Mouse (Mus musculus): ENCODE results near the gene Cyba. TPM values are rescaled to one million over a fixed set of nuclear protein-coding genes. Genes with fewer than 3 reads are reported as not detected.

Cyba gene
- polyA plus RNA-seq, 1 experiment from 2014 or later: 647 TPM

- H3K36me3 ChIP-seq (ENCODE audit: insufficient read depth, low read length): peaks cover 30% of the 10 kb centered on the region; the same call in 1 of the 2 replicates
- no peaks in the 10 kb centered on the region for H3K27me3 ChIP-seq (ENCODE audit: insufficient read depth, low read length)
- H3K4me2 ChIP-seq (ENCODE audit: low read length): no peak overlapping the region
- no peak overlapping the region for H3K9ac ChIP-seq (ENCODE audit: low read depth, low read length)
- H3K9me3 ChIP-seq (replicated peaks; ENCODE audit: low read length): no peaks in the 10 kb centered on the region
- H3K4me3 ChIP-seq (replicated peaks; ENCODE audit: low read depth, low read length): no peak overlapping the region
- ATAC-seq (replicated peaks; ENCODE audit: low FRiP score, low read depth): no peak
- no peak for TF ChIP-seq CTCF (IDR thresholded peaks at IDR 0.05; ENCODE audit: low read depth)
- H3K27ac ChIP-seq: no peak overlapping the region
- peaks cover 12% of the 10 kb centered on the region for H3K4me1 ChIP-seq (replicated peaks; ENCODE audit: insufficient read depth, low read length)
- no peak for DNase-seq (ENCODE audit: low spot score)
- 82% methylated on average over 5 of the region's 5 CpGs for WGBS
Measured at GRCm38 (mm10) chr8:122470691-122471090, 38.0 kb upstream of the Cyba start.

- no peaks in the 10 kb centered on the region for H3K9me3 ChIP-seq (replicated peaks; ENCODE audit: low read length)
- H3K27me3 ChIP-seq (ENCODE audit: insufficient read depth, low read length): no peaks in the 10 kb centered on the region
- 82% methylated on average over 10 of the region's 10 CpGs for WGBS
- H3K4me2 ChIP-seq (ENCODE audit: low read length): no peak overlapping the region
- DNase-seq (ENCODE audit: low spot score) (no peak), ATAC-seq (replicated peaks; ENCODE audit: low FRiP score, low read depth) (no peak)
- H3K4me3 ChIP-seq (replicated peaks; ENCODE audit: low read depth, low read length): no peak overlapping the region
- H3K36me3 ChIP-seq (ENCODE audit: insufficient read depth, low read length): peaks cover 30% of the 10 kb centered on the region; the same call in 1 of the 2 replicates
- no peak overlapping the region for H3K27ac ChIP-seq
- H3K4me1 ChIP-seq (replicated peaks; ENCODE audit: insufficient read depth, low read length): peaks cover 10% of the 10 kb centered on the region
- TF ChIP-seq CTCF (IDR thresholded peaks at IDR 0.05; ENCODE audit: low read depth): no peak
- no peak overlapping the region for H3K9ac ChIP-seq (ENCODE audit: low read depth, low read length)
Measured at GRCm38 (mm10) chr8:122469965-122470364, 37.2 kb upstream of the Cyba start.

- no peak overlapping the region for H3K4me2 ChIP-seq (ENCODE audit: low read length)
- peaks cover 4% of the 10 kb centered on the region; the same call in 1 of the 2 replicates for H3K4me1 ChIP-seq (replicated peaks; ENCODE audit: insufficient read depth, low read length)
- peaks cover 30% of the 10 kb centered on the region; the same call in 1 of the 2 replicates for H3K36me3 ChIP-seq (ENCODE audit: insufficient read depth, low read length)
- H3K27me3 ChIP-seq (ENCODE audit: insufficient read depth, low read length): no peaks in the 10 kb centered on the region
- no peaks in the 10 kb centered on the region for H3K9me3 ChIP-seq (replicated peaks; ENCODE audit: low read length)
- WGBS: 74% methylated on average over 6 of the region's 6 CpGs
- no peak for ATAC-seq (replicated peaks; ENCODE audit: low FRiP score, low read depth)
- no peak overlapping the region for H3K4me3 ChIP-seq (replicated peaks; ENCODE audit: low read depth, low read length)
- DNase-seq (ENCODE audit: low spot score): no peak
- no peak overlapping the region for H3K9ac ChIP-seq (ENCODE audit: low read depth, low read length)
- H3K27ac ChIP-seq: no peak overlapping the region
- TF ChIP-seq CTCF (IDR thresholded peaks at IDR 0.05; ENCODE audit: low read depth): no peak
Measured at GRCm38 (mm10) chr8:122469407-122469806, 36.7 kb upstream of the Cyba start.

- H3K27ac ChIP-seq: no peak overlapping the region
- no peak overlapping the region for H3K9ac ChIP-seq (ENCODE audit: low read depth, low read length)
- no peaks in the 10 kb centered on the region for H3K4me1 ChIP-seq (replicated peaks; ENCODE audit: insufficient read depth, low read length)
- no peak overlapping the region for H3K4me3 ChIP-seq (replicated peaks; ENCODE audit: low read depth, low read length)
- H3K27me3 ChIP-seq (ENCODE audit: insufficient read depth, low read length): no peaks in the 10 kb centered on the region
- WGBS: 91% methylated on average over 13 of the region's 13 CpGs
- peaks cover 27% of the 10 kb centered on the region; the same call in 1 of the 2 replicates for H3K36me3 ChIP-seq (ENCODE audit: insufficient read depth, low read length)
- DNase-seq (ENCODE audit: low spot score) (no peak), ATAC-seq (replicated peaks; ENCODE audit: low FRiP score, low read depth) (no peak)
- H3K4me2 ChIP-seq (ENCODE audit: low read length): no peak overlapping the region
- TF ChIP-seq CTCF (IDR thresholded peaks at IDR 0.05; ENCODE audit: low read depth): no peak
- H3K9me3 ChIP-seq (replicated peaks; ENCODE audit: low read length): no peaks in the 10 kb centered on the region
Measured at GRCm38 (mm10) chr8:122467816-122468215, 35.1 kb upstream of the Cyba start.

GRCm38 (mm10) chr8:122464985-122465384 is 32.3 kb upstream of the Cyba start:
- Histone ChIP-seq H3K4me2 (ENCODE audit: low read length) (no peak overlapping the region), H3K9me3 (replicated peaks; ENCODE audit: low read length) (no peaks in the 10 kb centered on the region), H3K4me1 (replicated peaks; ENCODE audit: insufficient read depth, low read length) (peaks cover 9% of the 10 kb centered on the region; the same call in 1 of the 2 replicates), H3K4me3 (replicated peaks; ENCODE audit: low read depth, low read length) (no peak overlapping the region), H3K9ac (ENCODE audit: low read depth, low read length) (no peak overlapping the region), H3K27me3 (ENCODE audit: insufficient read depth, low read length) (peaks cover 7% of the 10 kb centered on the region), H3K36me3 (ENCODE audit: insufficient read depth, low read length) (peaks cover 27% of the 10 kb centered on the region; the same call in 1 of the 2 replicates), H3K27ac (no peak overlapping the region)
- no peak for TF ChIP-seq CTCF (IDR thresholded peaks at IDR 0.05; ENCODE audit: low read depth)
- DNase-seq (ENCODE audit: low spot score): no peak
- ATAC-seq (replicated peaks; ENCODE audit: low FRiP score, low read depth): no peak
- 66% methylated on average over 7 of the region's 7 CpGs for WGBS

- Histone ChIP-seq H3K27me3 (ENCODE audit: insufficient read depth, low read length) (peaks cover 12% of the 10 kb centered on the region), H3K36me3 (ENCODE audit: insufficient read depth, low read length) (peaks cover 24% of the 10 kb centered on the region; the same call in 1 of the 2 replicates), H3K4me1 (replicated peaks; ENCODE audit: insufficient read depth, low read length) (peaks cover 13% of the 10 kb centered on the region; the same call in 1 of the 2 replicates), H3K4me3 (replicated peaks; ENCODE audit: low read depth, low read length) (no peak overlapping the region), H3K9me3 (replicated peaks; ENCODE audit: low read length) (no peaks in the 10 kb centered on the region), H3K4me2 (ENCODE audit: low read length) (no peak overlapping the region), H3K27ac (no peak overlapping the region), H3K9ac (ENCODE audit: low read depth, low read length) (no peak overlapping the region)
- no peak for DNase-seq (ENCODE audit: low spot score)
- ATAC-seq (replicated peaks; ENCODE audit: low FRiP score, low read depth): no peak
- WGBS: 57% methylated on average over 12 of the region's 12 CpGs
- no peak for TF ChIP-seq CTCF (IDR thresholded peaks at IDR 0.05; ENCODE audit: low read depth)
Measured at GRCm38 (mm10) chr8:122463651-122464640, 31.2 kb upstream of the Cyba start.

Data from kidney, postnatal 0 days (tissue).